ENCODE assay signal across 8 mouse cellular contexts in the genomic region with DNA sequence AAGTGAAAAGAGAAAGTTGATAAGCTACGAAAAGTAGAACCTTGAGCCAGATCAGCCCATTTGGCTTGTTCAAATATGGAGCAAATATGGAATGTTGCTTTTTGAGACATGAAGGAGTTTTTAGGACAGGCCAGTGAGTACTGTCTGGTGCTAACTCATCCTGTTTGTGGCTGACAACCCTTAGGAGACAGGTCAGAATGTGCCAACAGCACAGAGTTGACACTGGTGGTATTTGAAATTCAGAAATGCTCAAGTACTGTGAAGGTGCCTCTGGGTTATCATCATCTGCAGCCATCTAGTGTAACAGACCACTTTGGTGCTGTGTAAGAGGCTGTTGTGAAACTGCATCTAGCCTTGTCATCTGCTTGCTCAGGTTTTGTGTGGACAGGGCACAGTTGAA. TPM values are rescaled to one million over a fixed set of nuclear protein-coding genes. Genes with fewer than 3 reads are reported as not detected.
DNase-seq lines count a peak whose midpoint lies in the region; ATAC-seq lines count a peak whose summit lies in the region.

No protein-coding gene starts in this region.

- peak; percentile 45 to 85 for DNase-seq in adrenal gland, adult (ENCODE audit: inconsistent age in 2 of 2, low spot score in 1 of 2)
- no peak for DNase-seq in adrenal gland, postnatal 4 days (ENCODE audit: low spot score in 2 of 2)
- DNase-seq in 416B (ENCODE audit: low read depth), result peak; percentile 81
- DNase-seq in retina, postnatal 1 day, result no peak
- DNase-seq in cerebellum, adult 11-12 months, result no peak
- DNase-seq in thymus, postnatal 10 days (ENCODE audit: low spot score in 2 of 2), result no peak

- no peak overlapping the region for H3K27ac ChIP-seq in heart, embryonic 15.5 days
- H3K27ac ChIP-seq in macrophage, result peak overlapping the region; percentile 87

- H3K9me3 ChIP-seq in heart, embryonic 15.5 days (replicated peaks), result no peaks in the 10 kb centered on the region

- H3K4me2 ChIP-seq in heart, embryonic 15.5 days, result peak overlapping the region; percentile 75

- H3K27me3 ChIP-seq in heart, embryonic 15.5 days, result no peaks in the 10 kb centered on the region

- no peak overlapping the region for H3K9ac ChIP-seq in heart, embryonic 15.5 days

- peaks cover 10% of the 10 kb centered on the region for H3K4me1 ChIP-seq in heart, embryonic 15.5 days (replicated peaks)

- WGBS in heart, embryonic 15.5 days, result 62% methylated on average over 1 of the region's 1 CpGs
- 13% methylated on average over 1 of the region's 1 CpGs for WGBS in macrophage (ENCODE audit: missing documents)

- peaks cover 61% of the 10 kb centered on the region for H3K79me2 ChIP-seq in macrophage (ENCODE audit: inconsistent target)

- no peaks in the 10 kb centered on the region for H3K36me3 ChIP-seq in heart, embryonic 15.5 days
- no peaks in the 10 kb centered on the region for H3K36me3 ChIP-seq in macrophage (ENCODE audit: inconsistent target)

- no peak for ATAC-seq in heart, embryonic 15.5 days (replicated peaks; ENCODE audit: insufficient number of reproducible peaks, insufficient read depth, low FRiP score, low read depth)

- H3K4me3 ChIP-seq in heart, embryonic 15.5 days, result peak overlapping the region; percentile 88
- peak overlapping the region; percentile 88 for H3K4me3 ChIP-seq in macrophage (ENCODE audit: inconsistent target)

RNA-seq across cellular contexts. Expression of a gene that starts 1.5 kb away (rescaled TPM):
- 10 to 100 TPM; 72.9 to 74.2 TPM for total RNA-seq in adrenal gland, postnatal 4 days (2021)
- 2.9 and 3.6 TPM in 2 replicates for polyA plus RNA-seq in heart, embryonic 15.5 days (2015; fragmentation: Nextera tagmentation; extraction: Ambion mirVana)
- 100 to 1,000 TPM; 151 to 508 (median 239) TPM for total RNA-seq in macrophage (2018; cell fraction: chromatin; rRNA removed)
- 10 to 100 TPM; 48.8 to 87.2 (median 65.6) TPM for total RNA-seq in macrophage (2018; cell fraction: cytosol; rRNA removed)
- 100 to 1,000 TPM in 25 of 26 experiments, 10 to 100 TPM in 1; 92.1 to 348 (median 202) TPM for total RNA-seq in macrophage (2018; cell fraction: nucleus; rRNA removed)
- polyA plus RNA-seq in macrophage (2018), result 22.4 to 54.9 TPM (median 47.7 TPM) in 3 replicates

Comparison
In these comparisons a context has a peak if more than half of its experiments do, and no peak if none do; other contexts are left out.
1. DNase-seq: peak in adrenal gland, adult (2 of 2) and 416B (single experiment); none in adrenal gland, postnatal 4 days (0 of 2), retina, postnatal 1 day (single experiment), cerebellum, adult 11-12 months (single experiment) and thymus, postnatal 10 days (0 of 2).